Mouse (Mus musculus) midbrain, embryonic 10.5 days (tissue): ENCODE measurements around the gene Ercc6. TPM values are rescaled to one million over a fixed set of nuclear protein-coding genes. Genes with fewer than 3 reads are reported as not detected.

Experiments used
- DNase-seq: peaks from one replicate; pipeline ENCODE4 v3.0.0-alpha.2; 2017; ENCODE audit warnings: low spot score
- H3K27ac ChIP-seq: fragments of 300-500 bp; sonication (generic); replicated peaks from 2 replicates; pipeline ENCODE4 v1.5.1; 2016; ENCODE audit warnings: mild to moderate bottlenecking
- H3K27me3 ChIP-seq: fragments of 300-500 bp; sonication (generic); 2 replicates; pipeline ENCODE4 v1.6.1; 2016; ENCODE audit warnings: low read depth, mild to moderate bottlenecking; ENCODE audit not compliant: poor library complexity, severe bottlenecking
- H3K36me3 ChIP-seq: fragments of 300-500 bp; sonication (generic); 2 replicates; pipeline ENCODE4 v1.6.1; 2016; ENCODE audit warnings: mild to moderate bottlenecking, moderate library complexity
- H3K4me1 ChIP-seq: fragments of 300-500 bp; sonication (generic); 2 replicates; pipeline ENCODE4 v1.6.1; 2016
- H3K4me3 ChIP-seq: fragments of 300-500 bp; sonication (generic); 2 replicates; pipeline ENCODE4 v1.5.1; 2016; ENCODE audit warnings: mild to moderate bottlenecking, moderate library complexity
- H3K9me3 ChIP-seq: fragments of 300-500 bp; sonication (generic); replicated peaks from 2 replicates; pipeline ENCODE4 v1.6.1; 2016; ENCODE audit warnings: mild to moderate bottlenecking
- WGBS: fragments of 180-500 bp; shearing (Covaris S2); methylation state at CpG from one replicate; pipeline ENCODE4 v1.1.7; 2016; 5-methylcytosine and 5-hydroxymethylcytosine counted together
- polyA plus RNA-seq: library from polyadenylated mRNA; unstranded; fragments of >200 nt; fragmentation: Nextera tagmentation; extraction: Ambion mirVana; gene quantifications from 2 replicates; pipeline ENCODE4 v1.2.1, GENCODE M21; 2016

Gene Ercc6
- polyA plus RNA-seq, result 26.0 and 27.8 TPM in 2 replicates

DNA sequence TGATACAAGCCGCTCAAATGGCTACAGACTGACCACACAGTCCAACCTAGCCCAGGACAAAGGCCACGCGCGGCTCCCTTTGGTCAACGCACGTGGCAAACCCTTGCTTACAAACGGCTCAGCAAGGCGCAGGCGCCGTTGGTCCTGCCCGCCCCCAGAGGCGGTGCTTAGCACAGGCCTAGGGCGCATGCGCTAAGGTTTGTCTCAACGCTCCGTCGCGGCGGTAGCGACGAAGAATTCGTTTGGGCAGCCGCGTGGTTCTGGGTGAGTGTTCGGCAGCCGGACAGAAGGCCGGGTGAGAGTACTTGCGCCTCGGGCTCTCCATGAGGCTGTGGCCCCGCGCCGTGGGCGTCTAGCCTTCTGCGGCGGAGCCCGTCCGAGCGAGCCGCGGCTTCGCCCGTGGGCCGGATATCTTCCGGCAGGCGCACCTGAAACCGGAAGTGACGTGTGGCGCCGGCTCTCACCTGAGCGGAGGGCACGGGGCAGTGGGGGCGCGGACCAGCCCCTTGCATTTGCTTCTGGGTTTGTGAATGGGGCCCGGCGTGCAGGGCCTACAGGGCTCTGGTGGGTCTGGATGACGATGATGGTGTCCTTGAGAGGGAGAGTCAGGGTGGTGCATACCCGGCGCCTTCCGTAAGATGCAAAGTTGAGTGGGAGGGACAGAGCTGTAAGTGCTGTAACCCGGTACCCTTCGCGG lies at the start of gene Ercc6:
TSS of gene Ercc6 (plus strand) at position 186 of the 697 bp plus-strand sequence.
- under 1% methylated on average over 62 of the region's 62 CpGs for whole genome bisulfite sequencing
- Histone ChIP-seq H3K27ac (peak within 1 kb of the TSS; percentile 94), H3K4me1 (peaks cover 20% of the 10 kb centered on the region)

DNA sequence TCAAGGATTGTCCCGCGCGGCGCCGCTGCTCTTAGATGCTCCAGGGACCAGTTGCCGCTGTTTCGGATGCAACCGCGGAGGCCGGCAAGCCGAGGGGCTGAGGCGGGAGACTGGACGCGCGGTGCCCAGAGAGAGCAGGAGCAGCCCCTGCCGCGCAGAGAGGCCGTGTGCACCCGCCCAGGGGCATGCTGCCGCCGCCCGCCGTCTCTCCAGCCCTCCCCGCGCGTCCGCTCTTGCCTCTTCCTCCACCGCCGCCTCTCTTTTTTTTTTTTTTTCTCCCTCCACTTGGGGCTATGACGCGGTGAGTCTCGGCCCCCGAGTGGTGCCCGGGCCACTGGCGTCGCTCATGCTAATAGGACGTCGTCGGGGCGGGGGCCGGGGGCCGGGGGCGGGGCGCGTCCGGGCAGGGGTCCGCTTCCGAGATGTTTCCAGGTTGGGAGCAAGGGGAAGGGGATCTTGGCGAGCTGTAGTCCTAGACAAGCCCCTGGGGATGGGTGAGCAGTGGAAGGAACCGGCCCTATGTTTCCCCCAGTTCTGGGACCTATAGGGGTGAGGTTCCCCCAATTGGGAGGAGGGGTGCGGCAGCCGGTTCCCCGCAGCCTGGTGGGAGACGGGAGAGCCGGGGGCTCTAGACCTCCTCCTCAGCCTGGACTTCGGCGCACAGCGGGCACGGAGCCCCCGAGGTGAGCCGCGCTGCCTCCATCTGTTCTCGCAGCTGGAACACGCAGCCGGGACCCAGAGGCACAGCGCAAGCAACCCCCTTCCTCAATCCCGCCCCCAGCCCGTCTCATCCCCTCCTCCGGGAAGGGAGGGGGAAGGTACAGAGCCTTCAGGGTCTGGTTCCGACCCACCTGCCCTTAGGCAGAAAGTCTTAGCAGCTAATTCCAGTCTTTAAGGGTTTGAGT lies 48.5 kb upstream of the Ercc6 start, which contains the start of gene Slc18a3:
TSS of gene Slc18a3 (minus strand) at position 250 of the 905 bp plus-strand sequence.
- Histone ChIP-seq H3K4me1 (peaks cover 36% of the 10 kb centered on the region), H3K27ac (no peak within 1 kb of the TSS), H3K9me3 (no peaks in the 10 kb centered on the region), H3K4me3 (peak within 1 kb of the TSS; percentile 53), H3K27me3 (peaks cover 96% of the 10 kb centered on the region), H3K36me3 (no peaks in the 10 kb centered on the region)
- WGBS, result under 1% methylated on average over 68 of the region's 70 CpGs
- peak; percentile 35 for DNase-seq

More for the DNA sequence above, at the start of gene Ercc6:
- Histone ChIP-seq H3K27me3 (peaks cover 7% of the 10 kb centered on the region), H3K9me3 (no peaks in the 10 kb centered on the region), H3K36me3 (peaks cover 25% of the 10 kb centered on the region), H3K4me3 (peak within 1 kb of the TSS; percentile 88)
- DNase-seq, result peak; percentile 94

DNA sequence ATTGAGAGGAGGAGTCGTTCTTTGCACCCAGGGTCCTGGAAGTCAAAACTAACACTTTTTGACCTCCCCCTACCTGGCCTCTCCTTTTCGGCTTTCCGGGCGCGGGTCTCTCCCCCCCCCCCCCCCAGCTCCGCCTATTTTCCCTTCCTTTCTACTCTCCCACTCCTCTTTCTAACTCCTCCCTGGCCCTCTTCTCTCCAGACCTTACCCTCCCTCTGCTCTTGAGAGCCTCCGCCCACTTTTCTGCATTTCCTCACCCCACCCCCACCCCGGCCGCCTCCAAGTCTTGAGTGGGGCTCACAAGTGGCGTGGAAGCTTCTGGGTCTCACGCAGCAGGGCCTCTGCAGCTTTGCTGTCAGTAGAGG lies 47.8 kb upstream of the Ercc6 start:
- H3K4me3 ChIP-seq, result peak overlapping the region; percentile 53
- no peaks in the 10 kb centered on the region for H3K36me3 ChIP-seq
- H3K4me1 ChIP-seq, result peaks cover 34% of the 10 kb centered on the region
- no peak overlapping the region for H3K27ac ChIP-seq
- H3K9me3 ChIP-seq, result no peaks in the 10 kb centered on the region
- DNase-seq, result peak; percentile 18
- H3K27me3 ChIP-seq, result peaks cover 90% of the 10 kb centered on the region
- WGBS, result 1% methylated on average over 7 of the region's 11 CpGs

DNA sequence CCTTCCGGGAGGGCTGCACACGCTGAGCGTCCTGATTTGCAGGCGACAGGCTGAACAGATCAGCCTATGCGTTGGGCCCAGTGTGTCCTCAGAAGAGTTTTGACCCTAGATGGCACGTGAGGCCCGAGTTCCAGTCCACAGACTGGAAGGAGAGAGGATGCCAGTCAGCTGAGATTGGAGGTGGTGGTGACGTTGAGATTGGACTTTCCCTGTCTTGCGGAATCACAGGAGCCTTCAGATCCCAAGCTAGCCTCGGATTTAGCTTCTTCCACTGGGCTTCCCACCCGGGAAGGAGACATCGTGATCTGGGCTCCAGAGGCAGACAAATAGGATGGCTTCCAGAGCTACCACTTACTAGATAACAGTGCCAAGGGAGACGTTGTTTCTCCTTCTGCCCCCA lies 47.4 kb upstream of the Ercc6 start, which contains the start of gene Chat:
TSS of gene Chat (minus strand) at position 101 of the 400 bp plus-strand sequence.
- DNase-seq, result no peak
- H3K27ac ChIP-seq, result no peak within 1 kb of the TSS
- peak within 1 kb of the TSS; percentile 53 for H3K4me3 ChIP-seq
- peaks cover 86% of the 10 kb centered on the region for H3K27me3 ChIP-seq
- H3K36me3 ChIP-seq, result no peaks in the 10 kb centered on the region
- 13% methylated on average over 13 of the region's 13 CpGs for WGBS
- peaks cover 31% of the 10 kb centered on the region for H3K4me1 ChIP-seq
- H3K9me3 ChIP-seq, result no peaks in the 10 kb centered on the region

DNA sequence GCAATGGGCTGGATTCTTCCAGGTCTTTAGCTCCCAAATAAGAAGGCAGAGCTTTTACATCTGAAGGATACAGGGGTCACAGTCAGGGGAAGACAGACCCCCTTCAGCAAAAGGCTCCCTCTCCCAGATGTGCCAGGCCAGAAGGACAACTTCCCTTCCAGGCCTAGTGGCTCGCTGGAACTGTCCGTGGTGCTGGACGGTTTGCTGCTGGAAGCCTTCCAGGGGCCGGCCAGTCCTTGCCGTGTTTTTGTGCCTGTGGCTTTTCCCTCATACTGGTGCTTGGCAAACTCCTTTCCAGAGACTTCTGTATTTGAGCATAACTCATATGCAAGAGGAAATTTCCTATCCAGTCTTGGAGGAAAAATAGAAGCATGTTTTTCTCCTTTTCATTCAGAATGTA lies 45.7 kb upstream of the Ercc6 start:
- no peak overlapping the region for H3K27ac ChIP-seq
- WGBS, result 12% methylated on average over 5 of the region's 5 CpGs
- no peak overlapping the region for H3K4me3 ChIP-seq
- H3K27me3 ChIP-seq, result peaks cover 69% of the 10 kb centered on the region
- no peaks in the 10 kb centered on the region for H3K9me3 ChIP-seq
- peaks cover 31% of the 10 kb centered on the region for H3K4me1 ChIP-seq
- H3K36me3 ChIP-seq, result no peaks in the 10 kb centered on the region
- DNase-seq, result peak; percentile 41

DNA sequence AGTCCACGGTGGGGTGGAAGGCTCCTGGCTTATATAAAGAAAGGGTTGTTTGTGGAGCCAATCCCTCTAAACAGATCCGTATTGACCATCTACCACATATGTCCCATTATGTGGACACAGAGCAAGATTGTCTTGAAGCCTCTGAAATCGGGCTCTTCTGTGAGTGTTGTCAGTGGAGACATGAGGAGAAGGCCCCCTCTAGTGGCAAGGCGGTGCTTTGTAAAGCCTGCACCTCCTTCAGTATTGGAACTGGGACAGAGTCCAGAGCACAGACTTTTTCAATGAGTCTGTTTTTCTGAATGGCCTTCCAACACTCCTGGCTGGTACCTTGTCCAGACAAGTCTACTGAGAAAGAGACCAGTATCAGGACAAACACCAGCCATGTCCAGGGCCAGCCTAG lies 40.3 kb upstream of the Ercc6 start:
- Histone ChIP-seq H3K4me1 (no peaks in the 10 kb centered on the region), H3K27ac (no peak overlapping the region), H3K9me3 (no peaks in the 10 kb centered on the region), H3K36me3 (no peaks in the 10 kb centered on the region), H3K27me3 (peaks cover 15% of the 10 kb centered on the region), H3K4me3 (no peak overlapping the region)
- peak; percentile 61 for DNase-seq
- WGBS, result 14% methylated on average over 4 of the region's 4 CpGs

DNA sequence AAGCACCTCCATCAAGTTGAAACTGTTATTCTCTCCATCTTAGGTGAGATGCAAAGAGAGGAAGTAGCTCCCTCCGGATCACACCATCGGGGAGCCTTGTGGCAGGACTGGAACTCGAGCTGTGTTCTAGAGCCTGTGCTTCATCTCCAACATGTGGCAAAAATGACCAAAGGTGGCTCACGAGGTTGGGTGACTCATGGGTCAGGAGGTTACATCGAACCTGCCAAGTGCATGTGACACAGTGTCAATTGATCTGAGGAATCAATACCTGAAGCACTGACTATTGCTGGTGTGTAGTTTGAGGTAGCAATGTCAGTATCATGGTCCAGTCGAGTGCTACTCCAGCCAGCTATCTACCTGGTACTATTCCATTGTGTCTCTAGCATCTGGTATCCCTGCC lies 36.8 kb upstream of the Ercc6 start:
- Histone ChIP-seq H3K27me3 (no peaks in the 10 kb centered on the region), H3K36me3 (no peaks in the 10 kb centered on the region), H3K9me3 (no peaks in the 10 kb centered on the region), H3K4me1 (no peaks in the 10 kb centered on the region), H3K27ac (no peak overlapping the region), H3K4me3 (no peak overlapping the region)
- WGBS, result 85% methylated on average over 6 of the region's 6 CpGs
- no peak for DNase-seq

DNA sequence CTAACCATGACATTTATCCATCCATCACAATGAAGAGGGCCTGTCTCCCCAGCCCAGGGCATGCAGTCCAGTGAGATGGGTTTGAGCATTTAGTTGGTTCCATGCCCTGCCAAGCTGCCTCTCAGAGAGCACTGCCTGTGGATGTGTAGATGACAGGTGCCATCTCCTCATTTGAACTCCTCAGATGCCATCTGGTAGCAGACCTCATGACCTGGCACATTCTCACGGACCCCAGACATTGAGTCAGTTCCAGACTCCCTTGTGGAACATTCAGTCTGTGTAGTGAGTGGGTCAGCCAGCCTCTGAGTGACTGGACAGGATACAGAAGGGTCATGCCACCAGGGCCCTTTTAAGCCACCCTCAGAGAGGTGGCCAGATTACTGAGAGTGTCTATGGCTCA lies 35.7 kb upstream of the Ercc6 start:
- WGBS, result 83% methylated on average over 1 of the region's 1 CpGs
- DNase-seq, result no peak
- H3K36me3 ChIP-seq, result no peaks in the 10 kb centered on the region
- no peak overlapping the region for H3K27ac ChIP-seq
- H3K27me3 ChIP-seq, result no peaks in the 10 kb centered on the region
- H3K4me1 ChIP-seq, result no peaks in the 10 kb centered on the region
- H3K4me3 ChIP-seq, result no peak overlapping the region
- no peaks in the 10 kb centered on the region for H3K9me3 ChIP-seq

DNA sequence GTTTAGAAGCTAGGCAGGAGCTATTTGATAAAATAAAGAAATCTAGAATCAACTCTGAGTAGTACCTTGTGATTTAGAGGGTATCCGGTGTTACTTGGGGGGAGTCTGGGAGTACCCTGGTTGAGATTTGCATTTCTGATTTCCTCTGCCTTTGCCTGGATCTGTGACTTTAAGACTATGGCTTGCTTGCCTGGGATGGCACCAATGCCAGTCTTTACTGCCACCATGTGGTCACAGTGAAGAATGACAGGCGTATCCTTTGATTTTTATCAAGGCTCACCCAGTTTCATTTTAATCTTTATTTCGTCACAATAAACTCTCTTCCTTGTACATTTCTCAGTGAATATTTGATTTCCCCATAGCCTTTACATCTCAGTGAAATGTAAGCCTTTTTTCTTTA lies 31.3 kb upstream of the Ercc6 start:
- Histone ChIP-seq H3K9me3 (no peaks in the 10 kb centered on the region), H3K36me3 (no peaks in the 10 kb centered on the region), H3K27ac (no peak overlapping the region), H3K4me3 (no peak overlapping the region), H3K27me3 (no peaks in the 10 kb centered on the region), H3K4me1 (no peaks in the 10 kb centered on the region)
- WGBS, result 13% methylated on average over 3 of the region's 3 CpGs
- no peak for DNase-seq

DNA sequence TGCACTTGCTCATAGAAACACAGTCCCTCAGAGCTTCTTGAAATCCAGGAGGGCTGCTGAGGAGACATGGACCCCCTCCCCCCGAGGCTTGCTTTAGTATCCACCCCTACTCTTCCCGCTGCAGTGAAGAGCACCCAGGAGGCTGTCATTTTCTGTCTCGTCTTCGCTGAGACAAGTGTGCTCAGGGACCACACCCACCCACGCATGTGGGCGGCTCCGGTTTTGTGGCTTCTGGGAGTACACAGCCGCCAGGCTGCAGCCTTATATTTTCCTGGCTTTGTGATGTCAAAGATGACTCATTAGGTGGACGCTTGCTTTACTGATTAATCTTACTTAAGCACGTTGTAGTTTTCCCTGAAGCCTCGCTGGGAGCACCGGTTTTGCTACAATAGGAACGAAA lies 20.8 kb upstream of the Ercc6 start:
- Histone ChIP-seq H3K4me3 (peak overlapping the region; percentile 28; the same call in 1 of the 2 replicates), H3K36me3 (no peaks in the 10 kb centered on the region), H3K9me3 (no peaks in the 10 kb centered on the region), H3K4me1 (peaks cover 5% of the 10 kb centered on the region; the same call in 1 of the 2 replicates), H3K27ac (no peak overlapping the region), H3K27me3 (peaks cover 10% of the 10 kb centered on the region; the same call in 1 of the 2 replicates)
- no peak for DNase-seq
- WGBS, result 23% methylated on average over 13 of the region's 13 CpGs

DNA sequence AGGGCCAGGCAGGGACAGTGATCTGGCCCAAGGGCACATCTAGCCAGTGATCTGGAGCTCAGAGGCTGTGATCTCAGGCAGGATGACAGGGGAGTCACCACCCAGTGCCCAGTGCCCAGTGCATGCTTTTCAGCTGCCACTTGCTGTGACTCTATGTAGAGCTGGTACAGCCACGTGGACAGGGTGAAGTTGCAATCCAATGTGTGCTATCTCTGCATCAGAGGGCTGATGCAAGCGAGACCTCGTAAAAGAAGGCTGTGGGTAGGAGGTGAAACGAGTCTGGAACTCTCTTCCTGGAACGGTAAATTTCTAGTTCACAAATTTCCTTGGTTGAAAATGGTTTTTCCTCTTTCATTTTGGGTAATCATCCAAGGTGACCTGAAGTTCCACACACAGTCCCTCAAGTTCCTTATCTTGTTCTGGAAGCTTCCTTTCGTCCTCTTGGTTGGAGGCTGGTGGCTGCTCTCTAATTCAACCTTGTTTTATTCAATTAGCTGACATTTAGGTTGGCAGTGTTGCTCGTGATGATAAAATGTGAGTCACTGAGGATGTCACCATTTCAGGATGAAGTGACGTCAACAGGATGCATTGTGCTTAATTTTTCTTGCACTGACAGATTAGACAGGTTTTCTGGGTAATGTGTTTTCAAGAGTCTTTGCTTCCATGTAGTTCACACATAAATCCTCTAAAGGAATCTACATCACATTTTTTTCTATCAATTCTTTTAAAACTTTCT lies 17.0 kb upstream of the Ercc6 start:
- WGBS, result 81% methylated on average over 8 of the region's 8 CpGs

DNA sequence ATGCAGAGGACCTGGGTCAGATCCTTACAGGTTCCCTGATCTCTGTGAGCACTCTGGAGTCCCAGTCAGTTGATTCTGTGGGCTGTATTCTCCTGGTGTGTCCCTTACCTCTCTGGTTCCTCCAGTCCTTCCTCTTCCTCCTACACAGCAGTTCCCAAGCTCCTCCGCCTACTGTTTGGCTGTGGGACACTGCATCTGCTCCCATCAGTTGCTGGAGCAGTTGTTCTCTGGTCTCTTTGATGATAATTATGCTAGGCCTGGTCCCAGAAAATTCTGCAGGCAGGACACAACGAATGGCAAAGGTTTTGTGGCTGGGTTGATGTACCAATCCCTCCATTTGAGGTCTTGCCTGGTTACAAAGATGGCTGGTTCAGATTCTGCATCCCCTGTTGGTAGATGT lies 12.0 kb upstream of the Ercc6 start:
- Histone ChIP-seq H3K9me3 (no peaks in the 10 kb centered on the region), H3K4me3 (no peak overlapping the region), H3K27me3 (no peaks in the 10 kb centered on the region), H3K4me1 (no peaks in the 10 kb centered on the region), H3K36me3 (no peaks in the 10 kb centered on the region), H3K27ac (no peak overlapping the region)
- DNase-seq, result no peak
- 60% methylated on average over 2 of the region's 2 CpGs for WGBS

More for the DNA sequence above, 17.0 kb upstream of the Ercc6 start:
- H3K27me3 ChIP-seq, result peaks cover 10% of the 10 kb centered on the region; the same call in 1 of the 2 replicates
- H3K4me1 ChIP-seq, result peaks cover 5% of the 10 kb centered on the region; the same call in 1 of the 2 replicates
- no peaks in the 10 kb centered on the region for H3K9me3 ChIP-seq
- no peaks in the 10 kb centered on the region for H3K36me3 ChIP-seq
- no peak overlapping the region for H3K4me3 ChIP-seq
- H3K27ac ChIP-seq, result no peak overlapping the region
- DNase-seq, result no peak
